Mouse (Mus musculus): ENCODE data around the gene Gng8. TPM values are rescaled to one million over a fixed set of nuclear protein-coding genes. Genes with fewer than 3 reads are reported as not detected.

Gene Gng8
- polyA plus RNA-seq, 1 experiment from 2014 or later = 6.8 TPM

- ATAC-seq (replicated peaks; ENCODE audit: low FRiP score) = peak; percentile 3; the same call in 1 of the 2 replicates
- WGBS = 3% methylated on average over 13 of the region's 13 CpGs
- no peaks in the 10 kb centered on the region for H3K27me3 ChIP-seq
- H3K4me1 ChIP-seq = peaks cover 45% of the 10 kb centered on the region
- H3K27ac ChIP-seq = peak overlapping the region; percentile 81
- H3K36me3 ChIP-seq = peaks cover 14% of the 10 kb centered on the region; the same call in 1 of the 2 replicates
- H3K4me2 ChIP-seq = peak overlapping the region; percentile 96
- H3K9ac ChIP-seq = peak overlapping the region; percentile 81
- no peaks in the 10 kb centered on the region for H3K9me3 ChIP-seq (replicated peaks)
- H3K4me3 ChIP-seq (replicated peaks) = peak overlapping the region; percentile 81
Measured at GRCm38 (mm10) chr7:16876608-16877007, 15.0 kb upstream of the Gng8 start.

- Histone ChIP-seq H3K9ac (no peak overlapping the region), H3K4me2 (no peak overlapping the region), H3K36me3 (peaks cover 8% of the 10 kb centered on the region), H3K27me3 (no peaks in the 10 kb centered on the region), H3K9me3 (replicated peaks) (no peaks in the 10 kb centered on the region), H3K4me3 (replicated peaks) (no peak overlapping the region), H3K27ac (no peak overlapping the region), H3K4me1 (peaks cover 45% of the 10 kb centered on the region)
- no peak for ATAC-seq (replicated peaks; ENCODE audit: low FRiP score)
- WGBS = 85% methylated on average over 3 of the region's 3 CpGs
Measured at GRCm38 (mm10) chr7:16877717-16878116, 13.9 kb upstream of the Gng8 start.

- Histone ChIP-seq H3K4me2 (peak overlapping the region; percentile 22; the same call in 1 of the 2 replicates), H3K4me1 (peaks cover 46% of the 10 kb centered on the region), H3K27ac (peak overlapping the region; percentile 74), H3K4me3 (replicated peaks) (no peak overlapping the region), H3K9ac (no peak overlapping the region), H3K27me3 (peaks cover 10% of the 10 kb centered on the region), H3K36me3 (peaks cover 28% of the 10 kb centered on the region), H3K9me3 (replicated peaks) (peaks cover 2% of the 10 kb centered on the region)
- ATAC-seq (replicated peaks; ENCODE audit: low FRiP score) = peak; percentile 26; the same call in 1 of the 2 replicates
- WGBS = 29% methylated on average over 9 of the region's 9 CpGs
Measured at GRCm38 (mm10) chr7:16879796-16880547, 11.6 kb upstream of the Gng8 start.

GRCm38 (mm10) chr7:16880615-16881014, 11.0 kb upstream of the Gng8 start:
- Histone ChIP-seq H3K27me3 (peaks cover 17% of the 10 kb centered on the region), H3K9me3 (replicated peaks) (peaks cover 9% of the 10 kb centered on the region), H3K27ac (peak overlapping the region; percentile 74), H3K4me2 (peak overlapping the region; percentile 22; the same call in 1 of the 2 replicates), H3K36me3 (peaks cover 35% of the 10 kb centered on the region), H3K4me3 (replicated peaks) (no peak overlapping the region), H3K9ac (no peak overlapping the region), H3K4me1 (peaks cover 49% of the 10 kb centered on the region)
- ATAC-seq (replicated peaks; ENCODE audit: low FRiP score) = no peak
- 42% methylated on average over 5 of the region's 5 CpGs for WGBS

- H3K4me1 ChIP-seq = peaks cover 33% of the 10 kb centered on the region
- H3K36me3 ChIP-seq = peaks cover 59% of the 10 kb centered on the region
- H3K4me2 ChIP-seq = no peak overlapping the region
- H3K9me3 ChIP-seq (replicated peaks) = peaks cover 18% of the 10 kb centered on the region
- H3K27ac ChIP-seq = no peak overlapping the region
- WGBS = 96% methylated on average over 6 of the region's 6 CpGs
- H3K9ac ChIP-seq = no peak overlapping the region
- H3K4me3 ChIP-seq (replicated peaks) = no peak overlapping the region
- H3K27me3 ChIP-seq = peaks cover 33% of the 10 kb centered on the region
- no peak for ATAC-seq (replicated peaks; ENCODE audit: low FRiP score)
Measured at GRCm38 (mm10) chr7:16883162-16883561, 8.4 kb upstream of the Gng8 start.

GRCm38 (mm10) chr7:16884334-16884733, 7.3 kb upstream of the Gng8 start:
- peaks cover 18% of the 10 kb centered on the region for H3K9me3 ChIP-seq (replicated peaks)
- H3K36me3 ChIP-seq = peaks cover 56% of the 10 kb centered on the region
- H3K27me3 ChIP-seq = peaks cover 33% of the 10 kb centered on the region
- no peak overlapping the region for H3K9ac ChIP-seq
- H3K27ac ChIP-seq = no peak overlapping the region
- H3K4me3 ChIP-seq (replicated peaks) = no peak overlapping the region
- no peak overlapping the region for H3K4me2 ChIP-seq
- no peak for ATAC-seq (replicated peaks; ENCODE audit: low FRiP score)
- peaks cover 24% of the 10 kb centered on the region for H3K4me1 ChIP-seq
- WGBS = 72% methylated on average over 4 of the region's 4 CpGs

GRCm38 (mm10) chr7:16885271-16885776, 6.3 kb upstream of the Gng8 start:
- 23% methylated on average over 86 of the region's 95 CpGs for WGBS
- Histone ChIP-seq H3K36me3 (peaks cover 56% of the 10 kb centered on the region), H3K4me3 (replicated peaks) (peak overlapping the region; percentile 38), H3K27me3 (peaks cover 33% of the 10 kb centered on the region), H3K9me3 (replicated peaks) (peaks cover 18% of the 10 kb centered on the region), H3K4me1 (peaks cover 17% of the 10 kb centered on the region), H3K4me2 (peak overlapping the region; percentile 51), H3K9ac (no peak overlapping the region), H3K27ac (no peak overlapping the region)
- ATAC-seq (replicated peaks; ENCODE audit: low FRiP score) = peak; percentile 46

GRCm38 (mm10) chr7:16885905-16886304, 5.7 kb upstream of the Gng8 start:
- peaks cover 56% of the 10 kb centered on the region for H3K36me3 ChIP-seq
- H3K27ac ChIP-seq = no peak overlapping the region
- no peak overlapping the region for H3K9ac ChIP-seq
- no peak for ATAC-seq (replicated peaks; ENCODE audit: low FRiP score)
- H3K27me3 ChIP-seq = peaks cover 33% of the 10 kb centered on the region
- H3K4me3 ChIP-seq (replicated peaks) = peak overlapping the region; percentile 38
- H3K9me3 ChIP-seq (replicated peaks) = peaks cover 18% of the 10 kb centered on the region
- peak overlapping the region; percentile 51 for H3K4me2 ChIP-seq
- WGBS = 54% methylated on average over 59 of the region's 59 CpGs
- peaks cover 16% of the 10 kb centered on the region for H3K4me1 ChIP-seq

- H3K4me1 ChIP-seq = peaks cover 50% of the 10 kb centered on the region
- H3K4me2 ChIP-seq = peak overlapping the region; percentile 71
- peaks cover 10% of the 10 kb centered on the region for H3K9me3 ChIP-seq (replicated peaks)
- ATAC-seq (replicated peaks; ENCODE audit: low FRiP score) = no peak
- 25% methylated on average over 6 of the region's 6 CpGs for WGBS
- peak overlapping the region; percentile 23 for H3K4me3 ChIP-seq (replicated peaks)
- peaks cover 25% of the 10 kb centered on the region for H3K36me3 ChIP-seq
- H3K27ac ChIP-seq = peak overlapping the region; percentile 91
- H3K9ac ChIP-seq = no peak overlapping the region
- H3K27me3 ChIP-seq = peaks cover 43% of the 10 kb centered on the region
Measured at GRCm38 (mm10) chr7:16890536-16890935, 1.1 kb upstream of the Gng8 start.

- peak overlapping the region; percentile 71 for H3K4me2 ChIP-seq
- peaks cover 6% of the 10 kb centered on the region for H3K9me3 ChIP-seq (replicated peaks)
- peak overlapping the region; percentile 91 for H3K27ac ChIP-seq
- H3K27me3 ChIP-seq = peaks cover 39% of the 10 kb centered on the region
- no peak overlapping the region for H3K9ac ChIP-seq
- H3K4me3 ChIP-seq (replicated peaks) = peak overlapping the region; percentile 23
- peak; percentile 78 for ATAC-seq (replicated peaks; ENCODE audit: low FRiP score)
- H3K4me1 ChIP-seq = peaks cover 49% of the 10 kb centered on the region
- WGBS = 0% methylated on average over 23 of the region's 23 CpGs
- peaks cover 21% of the 10 kb centered on the region for H3K36me3 ChIP-seq
Measured at GRCm38 (mm10) chr7:16890944-16891343, 642 bp upstream of the Gng8 start.

GRCm38 (mm10) chr7:16892352-16892730, 755 bp downstream of the Gng8 start:
- Histone ChIP-seq H3K9ac (no peak overlapping the region), H3K9me3 (replicated peaks) (no peaks in the 10 kb centered on the region), H3K36me3 (peaks cover 7% of the 10 kb centered on the region), H3K27me3 (peaks cover 30% of the 10 kb centered on the region), H3K4me2 (peak overlapping the region; percentile 71), H3K4me1 (peaks cover 49% of the 10 kb centered on the region), H3K4me3 (replicated peaks) (peak overlapping the region; percentile 42), H3K27ac (no peak overlapping the region)
- no peak; the same call in 1 of the 2 replicates for ATAC-seq (replicated peaks; ENCODE audit: low FRiP score)
- whole genome bisulfite sequencing = 44% methylated on average over 9 of the region's 9 CpGs

GRCm38 (mm10) chr7:16893612-16894011, 2.0 kb downstream of the Gng8 start:
- ATAC-seq (replicated peaks; ENCODE audit: low FRiP score) = no peak
- no peak overlapping the region for H3K27ac ChIP-seq
- H3K27me3 ChIP-seq = peaks cover 27% of the 10 kb centered on the region
- peaks cover 49% of the 10 kb centered on the region for H3K4me1 ChIP-seq
- no peak overlapping the region for H3K9ac ChIP-seq
- WGBS = 4% methylated on average over 6 of the region's 6 CpGs
- H3K9me3 ChIP-seq (replicated peaks) = no peaks in the 10 kb centered on the region
- H3K4me3 ChIP-seq (replicated peaks) = peak overlapping the region; percentile 17; the same call in 1 of the 2 replicates
- H3K4me2 ChIP-seq = peak overlapping the region; percentile 71
- H3K36me3 ChIP-seq = no peaks in the 10 kb centered on the region

All from kidney, embryonic 15.5 days (tissue).